Mouse (Mus musculus) forebrain, embryonic 11.5 days (tissue): ENCODE measurements around the gene Art3. TPM values are rescaled to one million over a fixed set of nuclear protein-coding genes. Genes with fewer than 3 reads are reported as not detected.
A peak's percentile ranks its signal among the peaks of the same experiment; 100 is the strongest.

Source experiments
- ATAC-seq: fragments of 200-750 bp; cut with Nextera tagmentation; replicated peaks from 2 replicates; pipeline ENCODE4 v1.8.0; 2017; ENCODE audit warnings: moderate TSS enrichment; ENCODE audit not compliant: low FRiP score
- DNase-seq: peaks from one replicate; pipeline ENCODE4 v3.0.0-alpha.2; 2017; ENCODE audit warnings: low spot score
- H3K27ac ChIP-seq: fragments of 300-500 bp; sonication (generic); 2 replicates; pipeline ENCODE4 v1.5.1; 2014; ENCODE audit warnings: low read depth, low read length
- H3K27me3 ChIP-seq: fragments of 300-500 bp; sonication (generic); 2 replicates; pipeline ENCODE4 v1.6.1; 2014; ENCODE audit warnings: mild to moderate bottlenecking, low read length, mixed read lengths; ENCODE audit not compliant: control insufficient read depth, insufficient read depth
- H3K36me3 ChIP-seq: fragments of 300-500 bp; sonication (generic); 2 replicates; pipeline ENCODE4 v1.6.1; 2014; ENCODE audit warnings: mild to moderate bottlenecking, low read length, moderate library complexity, mixed read lengths; ENCODE audit not compliant: control insufficient read depth, insufficient read depth
- H3K4me1 ChIP-seq: fragments of 300-500 bp; sonication (generic); replicated peaks from 2 replicates; pipeline ENCODE4 v1.6.1; 2014; ENCODE audit warnings: low read length, mixed read lengths; ENCODE audit not compliant: control insufficient read depth, insufficient read depth
- H3K4me2 ChIP-seq: fragments of 300-500 bp; sonication (generic); 2 replicates; pipeline ENCODE4 v1.6.1; 2014; ENCODE audit warnings: low read depth, mild to moderate bottlenecking, low read length, moderate library complexity, mixed read lengths; ENCODE audit not compliant: severe bottlenecking
- H3K4me3 ChIP-seq: fragments of 300-500 bp; sonication (generic); 2 replicates; pipeline ENCODE4 v1.5.1; 2014; ENCODE audit warnings: low read depth, low read length
- H3K9ac ChIP-seq: fragments of 300-500 bp; sonication (generic); 2 replicates; pipeline ENCODE4 v1.6.1; 2014; ENCODE audit warnings: low read length
- H3K9me3 ChIP-seq: fragments of 300-500 bp; sonication (generic); 2 replicates; pipeline ENCODE4 v1.6.1; 2016; ENCODE audit warnings: low read length, mixed read lengths; ENCODE audit not compliant: control insufficient read depth
- WGBS: fragments of 180-500 bp; shearing (Covaris S2); extraction: QIAGEN DNeasy Blood & Tissue Kit; methylation state at CpG from one replicate; pipeline ENCODE4 v1.1.7; 2014; 5-methylcytosine and 5-hydroxymethylcytosine counted together
- polyA plus RNA-seq: library from polyadenylated mRNA; unstranded; fragments of >200 nt; fragmentation: Nextera tagmentation; extraction: Ambion mirVana; gene quantifications from 2 replicates; pipeline ENCODE4 v1.2.1, GENCODE M21; 2014

Gene Art3
- polyA plus RNA-seq, 1 experiment from 2014 or later, result 0.75 TPM

DNA sequence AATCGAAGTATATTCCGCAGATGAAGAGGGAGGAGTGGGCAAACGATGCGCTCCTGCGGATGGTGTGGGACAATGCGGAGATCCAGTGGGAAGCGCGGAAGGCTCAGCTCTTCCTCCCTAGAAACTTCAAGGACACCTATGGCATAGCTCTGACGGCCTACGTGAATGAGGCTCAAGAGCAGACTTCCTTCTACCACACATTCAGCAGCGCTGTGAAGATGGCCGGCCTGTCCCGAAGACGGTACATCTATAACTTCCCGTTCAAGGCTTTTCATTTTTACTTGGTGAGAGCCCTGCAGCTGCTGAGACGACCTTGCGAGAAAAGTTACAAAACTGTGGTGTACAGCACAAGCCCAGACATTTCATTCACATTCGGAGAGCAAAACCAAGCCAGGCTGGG lies 60.9 kb downstream of the Art3 start:
- WGBS, result 38% methylated on average over 18 of the region's 18 CpGs
- no peaks in the 10 kb centered on the region for H3K36me3 ChIP-seq
- peaks cover 15% of the 10 kb centered on the region; the same call in 1 of the 2 replicates for H3K27me3 ChIP-seq
- no peak overlapping the region; the same call in 1 of the 2 replicates for H3K9ac ChIP-seq
- H3K27ac ChIP-seq, result no peak overlapping the region
- H3K4me3 ChIP-seq, result peak overlapping the region; percentile 11; the same call in 1 of the 2 replicates
- ATAC-seq (no peak), DNase-seq (no peak)
- H3K4me1 ChIP-seq, result no peaks in the 10 kb centered on the region
- peak overlapping the region; percentile 39; the same call in 1 of the 2 replicates for H3K4me2 ChIP-seq
- no peaks in the 10 kb centered on the region for H3K9me3 ChIP-seq

DNA sequence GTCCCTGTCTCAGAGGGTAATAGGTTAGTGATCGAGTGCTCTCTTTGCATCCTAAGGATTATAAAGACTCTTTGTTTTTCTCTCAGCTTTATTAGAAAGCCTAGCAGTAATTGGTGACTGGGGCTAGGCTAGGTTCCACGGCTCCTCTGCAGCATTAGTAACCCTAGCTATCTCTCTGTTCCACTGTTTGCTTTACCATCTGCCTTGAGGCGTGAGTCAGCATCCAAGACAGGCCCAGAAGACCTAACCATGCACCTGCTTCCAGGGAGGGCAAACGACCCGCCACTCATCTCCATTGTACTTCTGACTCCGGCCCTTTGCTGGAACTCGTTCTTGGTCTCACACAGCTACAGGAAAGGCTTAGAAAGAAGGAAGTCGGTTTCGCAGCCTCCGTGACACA lies 62.2 kb downstream of the Art3 start:
- Histone ChIP-seq H3K9ac (no peak overlapping the region), H3K9me3 (no peaks in the 10 kb centered on the region), H3K36me3 (no peaks in the 10 kb centered on the region), H3K4me2 (no peak overlapping the region), H3K27me3 (peaks cover 15% of the 10 kb centered on the region; the same call in 1 of the 2 replicates), H3K4me1 (no peaks in the 10 kb centered on the region), H3K4me3 (no peak overlapping the region), H3K27ac (no peak overlapping the region)
- DNase-seq, result no peak
- 68% methylated on average over 10 of the region's 10 CpGs for WGBS
- no peak for ATAC-seq

DNA sequence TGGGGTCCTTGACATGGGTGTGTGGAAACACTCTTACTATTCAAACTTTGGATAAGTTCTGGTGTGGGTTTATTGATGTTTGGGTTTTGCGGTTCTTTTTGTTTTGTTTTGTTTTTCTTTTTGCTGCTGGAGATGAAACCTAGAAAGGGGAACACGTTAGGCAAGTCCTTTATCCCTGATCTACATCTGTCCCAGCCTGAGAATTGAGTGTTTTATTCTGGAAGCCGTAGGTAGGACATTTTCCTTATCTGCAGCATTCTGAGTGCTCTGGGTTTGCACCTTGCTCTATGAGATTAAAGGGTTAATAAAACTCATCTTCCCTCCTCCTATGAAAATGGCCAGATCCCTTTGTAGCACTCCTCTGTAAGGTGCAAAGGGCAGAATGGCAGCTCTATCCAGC lies 64.1 kb downstream of the Art3 start:
- H3K27me3 ChIP-seq, result peaks cover 13% of the 10 kb centered on the region; the same call in 1 of the 2 replicates
- 88% methylated on average over 3 of the region's 3 CpGs for WGBS
- H3K36me3 ChIP-seq, result no peaks in the 10 kb centered on the region
- H3K9ac ChIP-seq, result no peak overlapping the region
- H3K9me3 ChIP-seq, result no peaks in the 10 kb centered on the region
- ATAC-seq (no peak), DNase-seq (no peak)
- no peak overlapping the region for H3K4me3 ChIP-seq
- no peaks in the 10 kb centered on the region for H3K4me1 ChIP-seq
- H3K4me2 ChIP-seq, result no peak overlapping the region
- H3K27ac ChIP-seq, result no peak overlapping the region

DNA sequence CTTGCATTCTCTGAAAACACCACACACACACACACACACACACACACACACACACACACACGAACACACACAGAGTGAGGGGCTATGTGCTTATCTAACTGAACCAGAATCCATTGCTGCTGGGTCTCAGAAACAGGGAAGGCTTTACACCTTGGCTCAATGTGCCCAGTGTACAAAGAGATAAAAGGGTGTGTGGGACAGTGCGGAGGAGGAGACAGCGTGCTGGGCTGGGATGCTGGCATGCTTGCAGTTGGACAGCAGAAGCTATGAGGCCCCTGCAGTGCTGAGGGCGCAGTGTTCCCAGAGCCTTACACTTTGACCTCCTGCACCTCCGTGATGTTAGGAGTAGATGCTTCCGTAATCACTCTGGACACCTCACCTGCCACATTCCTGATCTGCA lies 64.8 kb downstream of the Art3 start:
- Histone ChIP-seq H3K4me1 (no peaks in the 10 kb centered on the region), H3K4me2 (no peak overlapping the region), H3K9ac (no peak overlapping the region), H3K4me3 (no peak overlapping the region), H3K27ac (no peak overlapping the region), H3K9me3 (no peaks in the 10 kb centered on the region), H3K27me3 (peaks cover 13% of the 10 kb centered on the region; the same call in 1 of the 2 replicates), H3K36me3 (no peaks in the 10 kb centered on the region)
- ATAC-seq (no peak), DNase-seq (no peak)
- 92% methylated on average over 6 of the region's 6 CpGs for WGBS

DNA sequence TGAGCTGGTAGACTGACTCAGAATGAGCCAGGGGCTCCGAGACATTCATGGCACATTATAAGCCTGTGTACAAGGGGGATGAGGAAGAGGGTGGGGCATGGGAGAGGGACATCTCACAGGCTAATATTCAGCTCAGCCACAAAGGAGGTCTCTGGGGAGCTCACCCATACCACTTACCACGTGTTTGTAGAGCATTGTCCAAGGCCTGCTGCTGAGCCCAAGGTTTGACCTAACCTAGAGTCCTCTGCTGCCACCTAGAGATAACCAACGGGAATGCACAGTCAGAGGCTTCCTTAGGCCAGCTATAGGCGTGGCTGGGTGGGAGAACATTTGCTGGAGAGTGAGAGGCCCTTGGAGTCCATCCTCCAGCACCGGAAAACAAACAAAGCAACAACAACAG lies 66.5 kb downstream of the Art3 start:
- DNase-seq, result peak; percentile 82
- H3K9me3 ChIP-seq, result no peaks in the 10 kb centered on the region
- peak; percentile 88 for ATAC-seq
- no peak overlapping the region for H3K4me2 ChIP-seq
- H3K36me3 ChIP-seq, result no peaks in the 10 kb centered on the region
- no peak overlapping the region for H3K27ac ChIP-seq
- peaks cover 2% of the 10 kb centered on the region; the same call in 1 of the 2 replicates for H3K27me3 ChIP-seq
- no peak overlapping the region for H3K4me3 ChIP-seq
- H3K4me1 ChIP-seq, result no peaks in the 10 kb centered on the region
- WGBS, result 22% methylated on average over 5 of the region's 5 CpGs
- no peak overlapping the region for H3K9ac ChIP-seq

DNA sequence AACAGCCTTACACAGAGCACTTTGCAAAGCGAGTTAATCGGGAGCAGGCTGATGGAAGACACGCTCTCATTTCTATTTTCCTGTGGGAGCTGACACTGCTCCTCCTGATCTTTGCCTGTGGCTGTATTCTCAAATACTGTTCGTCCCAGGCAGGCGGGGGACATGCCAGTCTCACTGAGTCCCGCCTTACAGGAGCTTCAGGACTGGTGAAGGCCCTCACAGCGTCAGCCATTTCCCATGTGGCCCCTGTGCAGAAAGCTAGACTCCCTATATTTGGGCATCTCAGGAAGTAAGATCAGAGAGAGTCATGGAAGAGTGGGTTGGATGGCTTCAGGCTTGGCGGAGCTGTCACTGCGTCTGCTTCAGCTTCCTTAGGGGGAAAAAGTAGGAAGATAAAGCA lies 71.2 kb downstream of the Art3 start:
- no peaks in the 10 kb centered on the region for H3K9me3 ChIP-seq
- WGBS, result 72% methylated on average over 9 of the region's 9 CpGs
- no peaks in the 10 kb centered on the region for H3K27me3 ChIP-seq
- H3K4me3 ChIP-seq, result no peak overlapping the region
- no peak for DNase-seq
- H3K4me1 ChIP-seq, result peaks cover 2% of the 10 kb centered on the region
- ATAC-seq, result no peak
- no peaks in the 10 kb centered on the region for H3K36me3 ChIP-seq
- no peak overlapping the region for H3K9ac ChIP-seq
- no peak overlapping the region for H3K4me2 ChIP-seq
- H3K27ac ChIP-seq, result no peak overlapping the region

DNA sequence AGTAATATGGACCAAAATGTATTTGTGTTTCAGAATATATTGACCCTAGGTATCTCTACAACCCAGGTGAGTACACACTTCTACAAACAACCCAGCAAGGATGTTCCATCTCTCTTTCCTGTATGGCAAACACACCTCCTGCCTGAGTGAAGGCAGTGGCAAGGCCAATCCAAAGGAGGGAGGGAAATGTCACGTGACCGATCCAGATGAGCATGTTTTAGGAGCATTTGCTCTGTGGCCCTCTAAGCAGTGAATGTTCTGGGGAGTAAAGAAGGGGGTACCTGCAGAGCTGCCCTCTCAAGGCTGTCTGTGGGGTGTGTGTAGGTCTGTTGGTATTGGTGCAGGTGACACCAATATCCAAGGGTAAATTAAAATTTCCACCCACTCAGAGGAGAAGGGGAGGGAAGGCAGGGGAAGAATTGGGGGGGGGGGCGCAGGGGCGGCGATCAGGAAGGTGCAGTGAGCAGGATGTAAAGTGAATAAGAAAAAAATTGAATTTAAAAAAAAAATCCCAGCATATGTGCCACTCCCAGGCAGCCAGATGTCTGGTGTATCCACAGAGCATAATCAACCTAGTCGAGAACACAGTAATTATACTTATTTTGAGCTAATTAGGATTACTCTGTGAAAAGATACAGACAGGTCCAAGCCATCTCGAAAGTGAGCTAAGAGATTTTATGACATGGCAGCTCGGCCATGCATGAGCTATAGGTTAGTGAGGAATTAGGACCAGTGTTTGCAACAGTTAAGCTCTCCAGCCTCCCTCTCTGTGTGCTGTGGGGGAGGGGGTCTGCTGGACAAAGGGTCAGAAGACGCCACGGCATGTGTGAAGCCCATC lies 72.2 kb downstream of the Art3 start:
- Histone ChIP-seq H3K4me3 (no peak overlapping the region), H3K36me3 (no peaks in the 10 kb centered on the region), H3K4me1 (peaks cover 2% of the 10 kb centered on the region), H3K9me3 (no peaks in the 10 kb centered on the region), H3K27me3 (no peaks in the 10 kb centered on the region), H3K9ac (no peak overlapping the region), H3K4me2 (no peak overlapping the region), H3K27ac (peak overlapping the region; percentile 3; the same call in 1 of the 2 replicates)
- WGBS, result 41% methylated on average over 10 of the region's 10 CpGs
- ATAC-seq (peak; percentile 72), DNase-seq (peak; percentile 69)

DNA sequence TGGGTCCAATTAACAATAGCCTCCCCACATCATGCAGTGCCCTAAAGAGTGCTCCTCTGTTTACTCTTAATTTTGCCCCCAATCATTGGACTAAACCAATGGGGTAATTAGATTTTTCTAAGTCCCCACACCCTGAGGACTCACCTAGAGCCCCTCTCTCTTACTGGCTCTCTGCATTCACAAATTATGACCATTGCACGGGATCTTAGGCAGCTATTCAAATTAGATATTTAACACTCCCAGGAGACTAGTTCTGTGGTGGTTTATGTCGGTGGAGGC lies 72.7 kb downstream of the Art3 start:
- 33% methylated on average over 2 of the region's 2 CpGs for WGBS
- H3K4me3 ChIP-seq, result no peak overlapping the region
- H3K27me3 ChIP-seq, result no peaks in the 10 kb centered on the region
- H3K27ac ChIP-seq, result no peak overlapping the region; the same call in 1 of the 2 replicates
- ATAC-seq (no peak), DNase-seq (no peak)
- H3K9me3 ChIP-seq, result no peaks in the 10 kb centered on the region
- peaks cover 2% of the 10 kb centered on the region for H3K4me1 ChIP-seq
- H3K4me2 ChIP-seq, result no peak overlapping the region
- no peak overlapping the region for H3K9ac ChIP-seq
- no peaks in the 10 kb centered on the region for H3K36me3 ChIP-seq
